9 mouse cellular contexts compared by ENCODE assay signal in the genomic region with DNA sequence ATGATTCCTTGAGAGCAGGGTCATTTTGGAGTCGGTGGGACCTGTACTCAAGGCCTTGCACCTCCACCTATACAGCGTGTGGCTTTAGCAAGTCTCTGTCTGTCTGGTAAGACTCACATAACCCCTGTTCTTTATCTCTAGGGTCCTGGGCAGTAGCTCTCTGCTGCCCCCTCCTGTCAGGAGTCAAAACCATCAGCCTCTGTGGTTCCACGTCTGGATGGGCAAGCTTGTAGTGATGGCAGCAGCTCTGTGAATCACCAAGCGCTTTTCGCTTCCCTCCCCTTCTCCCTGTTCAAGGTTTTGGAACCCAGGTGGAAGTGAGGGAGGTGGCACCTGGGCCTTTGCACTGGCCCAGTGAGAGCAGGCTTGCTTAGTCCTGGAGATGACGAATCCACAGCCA. TPM values are rescaled to one million over a fixed set of nuclear protein-coding genes. Genes with fewer than 3 reads are reported as not detected.
A peak's percentile ranks its signal among the peaks of the same experiment; 100 is the strongest.
DNase-seq lines count a peak whose midpoint lies in the region; ATAC-seq lines count a peak whose summit lies in the region.
"Had no signal": no experiment of that assay in that cellular context is flagged by ENCODE, and none has a peak within 500 bp of the region (broad histone marks: within the 10 kb centered on the region; RNA-seq: fewer than 3 reads in every experiment).

No protein-coding gene starts in this region.

- WGBS in midbrain, embryonic 10.5 days = 24% methylated on average over 6 of the region's 6 CpGs
- WGBS in midbrain, embryonic 15.5 days = 22% methylated on average over 6 of the region's 6 CpGs
- WGBS in hindbrain, embryonic 11.5 days = 33% methylated on average over 6 of the region's 6 CpGs
- WGBS in stomach, embryonic 14.5 days = 30% methylated on average over 6 of the region's 6 CpGs

- ATAC-seq in midbrain, embryonic 15.5 days (replicated peaks) = no peak
- peak; percentile 68; the same call in 1 of the 2 replicates for ATAC-seq in erythroid progenitor cell, adult 5-6 weeks (replicated peaks; ENCODE audit: low FRiP score, poor library complexity, severe bottlenecking)
- ATAC-seq in hindbrain, embryonic 11.5 days (ENCODE audit: low FRiP score) = no peak; the same call in 1 of the 2 replicates
- ATAC-seq in megakaryocyte, adult 5-6 weeks (ENCODE audit: poor library complexity, severe bottlenecking) = peak; percentile 71
- peak; percentile 14; the same call in 1 of the 2 replicates for ATAC-seq in stomach, embryonic 14.5 days (ENCODE audit: insufficient number of reproducible peaks, insufficient read depth, low FRiP score, low read depth)

- H3K4me3 ChIP-seq in midbrain, embryonic 10.5 days = no peak overlapping the region
- H3K4me3 ChIP-seq in midbrain, embryonic 15.5 days = no peak overlapping the region
- H3K4me3 ChIP-seq in hindbrain, embryonic 11.5 days (ENCODE audit: low read depth, low read length) = no peak overlapping the region
- H3K4me3 ChIP-seq in stomach, embryonic 14.5 days (ENCODE audit: low read depth, low read length) = no peak overlapping the region
- H3K4me3 ChIP-seq: erythroblast, embryonic 14.5 days had no signal

- H3K36me3 ChIP-seq in midbrain, embryonic 10.5 days = no peaks in the 10 kb centered on the region
- H3K36me3 ChIP-seq in midbrain, embryonic 15.5 days (replicated peaks) = no peaks in the 10 kb centered on the region
- H3K36me3 ChIP-seq in hindbrain, embryonic 11.5 days (ENCODE audit: control insufficient read depth, insufficient read depth, low read length) = no peaks in the 10 kb centered on the region
- H3K36me3 ChIP-seq in stomach, embryonic 14.5 days (ENCODE audit: control insufficient read depth, insufficient read depth, low read length) = no peaks in the 10 kb centered on the region

- H3K9me3 ChIP-seq in midbrain, embryonic 10.5 days (replicated peaks) = no peaks in the 10 kb centered on the region
- H3K9me3 ChIP-seq in midbrain, embryonic 15.5 days = no peaks in the 10 kb centered on the region
- no peaks in the 10 kb centered on the region for H3K9me3 ChIP-seq in hindbrain, embryonic 11.5 days (ENCODE audit: control insufficient read depth, low read length)
- no peaks in the 10 kb centered on the region for H3K9me3 ChIP-seq in stomach, embryonic 14.5 days (ENCODE audit: control insufficient read depth, low read depth, low read length)

- 0 out of 2 replicates have a peak, but pooled peaks cover 2% of the 10 kb centered on the region for H3K4me1 ChIP-seq in midbrain, embryonic 10.5 days
- no peaks in the 10 kb centered on the region for H3K4me1 ChIP-seq in midbrain, embryonic 15.5 days
- no peaks in the 10 kb centered on the region for H3K4me1 ChIP-seq in hindbrain, embryonic 11.5 days (replicated peaks; ENCODE audit: control insufficient read depth, insufficient read depth, low read length)
- H3K4me1 ChIP-seq in stomach, embryonic 14.5 days (ENCODE audit: control insufficient read depth, insufficient read depth, low read length) = no peaks in the 10 kb centered on the region

- peaks cover 44% of the 10 kb centered on the region for H3K27me3 ChIP-seq in midbrain, embryonic 10.5 days (ENCODE audit: low read depth, poor library complexity, severe bottlenecking)
- H3K27me3 ChIP-seq in midbrain, embryonic 15.5 days (replicated peaks) = peaks cover 4% of the 10 kb centered on the region; the same call in 1 of the 2 replicates
- H3K27me3 ChIP-seq in hindbrain, embryonic 11.5 days (ENCODE audit: control insufficient read depth, insufficient read depth, low read length) = no peaks in the 10 kb centered on the region; the same call in 1 of the 2 replicates
- H3K27me3 ChIP-seq in stomach, embryonic 14.5 days (ENCODE audit: control insufficient read depth, insufficient read depth, low read length) = no peaks in the 10 kb centered on the region

- no peak overlapping the region for H3K4me2 ChIP-seq in midbrain, embryonic 15.5 days
- no peak overlapping the region for H3K4me2 ChIP-seq in hindbrain, embryonic 11.5 days (replicated peaks; ENCODE audit: low read depth, low read length)
- no peak overlapping the region for H3K4me2 ChIP-seq in stomach, embryonic 14.5 days (replicated peaks; ENCODE audit: low read depth, low read length)

- DNase-seq in midbrain, embryonic 10.5 days (ENCODE audit: low spot score) = peak; percentile 75
- DNase-seq in adrenal gland, adult 2 months = peak; percentile 80
- DNase-seq in hindbrain, embryonic 11.5 days (ENCODE audit: low spot score) = peak; percentile 87
- DNase-seq in layer of hippocampus, postnatal 14 days (ENCODE audit: low spot score in 2 of 2) = peak; percentile 43 to 55

- H3K27ac ChIP-seq in midbrain, embryonic 10.5 days (replicated peaks) = no peak overlapping the region
- H3K27ac ChIP-seq in midbrain, embryonic 15.5 days = no peak overlapping the region
- H3K27ac ChIP-seq in hindbrain, embryonic 11.5 days (ENCODE audit: low read depth, low read length) = no peak overlapping the region
- no peak overlapping the region for H3K27ac ChIP-seq in stomach, embryonic 14.5 days (ENCODE audit: low read length)

- no peak overlapping the region for H3K9ac ChIP-seq in midbrain, embryonic 15.5 days
- no peak overlapping the region for H3K9ac ChIP-seq in hindbrain, embryonic 11.5 days (ENCODE audit: low read depth, low read length)
- no peak overlapping the region for H3K9ac ChIP-seq in stomach, embryonic 14.5 days (replicated peaks; ENCODE audit: low read depth, low read length)

RNA-seq across cellular contexts. Expression of gene Plin1, which starts 4.5 kb away (rescaled TPM):
- 0.04 and 0.10 TPM in 2 replicates for polyA plus RNA-seq in midbrain, embryonic 10.5 days (2016; fragmentation: Nextera tagmentation; extraction: Ambion mirVana)
- polyA plus RNA-seq in midbrain, embryonic 15.5 days (2015; fragmentation: Nextera tagmentation; extraction: Ambion mirVana) = 0.27 TPM in 1 of 2 replicates, not detected in the other
- 100 to 1,000 TPM; 564 to 869 TPM for total RNA-seq in adrenal gland, adult 2 months (2021)
- 554 and 930 TPM in 2 replicates for polyA plus RNA-seq in adrenal gland, adult 2 months (2012; rRNA removed)
- total RNA-seq in erythroid progenitor cell, adult 5-6 weeks (2015; ENCODE audit: low replicate concordance) = not detected in 2 replicates
- total RNA-seq in erythroid progenitor cell, adult 5-6 weeks (2017; ENCODE audit: low replicate concordance) = not detected in 2 replicates
- not detected in 2 replicates for polyA plus RNA-seq in hindbrain, embryonic 11.5 days (2014; fragmentation: Nextera tagmentation; extraction: Ambion mirVana)
- under 1 TPM; 0.58 to 0.83 TPM for total RNA-seq in layer of hippocampus, postnatal 14 days (2021)
- total RNA-seq in megakaryocyte, adult 5-6 weeks (2015) = not detected in 2 replicates
- total RNA-seq in megakaryocyte, adult 5-6 weeks (2017) = not detected in 2 replicates
- not detected in 2 replicates for polyA plus RNA-seq in stomach, embryonic 14.5 days (2014; fragmentation: Nextera tagmentation; extraction: Ambion mirVana)
- polyA plus RNA-seq: erythroblast, embryonic 14.5 days had no signal

RNA-seq across cellular contexts. Expression of gene Kif7, which starts 12.7 kb away (rescaled TPM):
- 5.6 and 6.0 TPM in 2 replicates for polyA plus RNA-seq in midbrain, embryonic 10.5 days (2016; fragmentation: Nextera tagmentation; extraction: Ambion mirVana)
- polyA plus RNA-seq in midbrain, embryonic 15.5 days (2015; fragmentation: Nextera tagmentation; extraction: Ambion mirVana) = 1.3 and 2.0 TPM in 2 replicates
- 1 to 10 TPM; 1.8 to 4.2 TPM for total RNA-seq in adrenal gland, adult 2 months (2021)
- polyA plus RNA-seq in adrenal gland, adult 2 months (2012; rRNA removed) = 2.9 and 4.7 TPM in 2 replicates
- total RNA-seq in erythroid progenitor cell, adult 5-6 weeks (2015; ENCODE audit: low replicate concordance) = not detected in 2 replicates
- 0.13 TPM in 1 of 2 replicates, not detected in the other for total RNA-seq in erythroid progenitor cell, adult 5-6 weeks (2017; ENCODE audit: low replicate concordance)
- 2.7 and 3.0 TPM in 2 replicates for polyA plus RNA-seq in hindbrain, embryonic 11.5 days (2014; fragmentation: Nextera tagmentation; extraction: Ambion mirVana)
- 1 to 10 TPM; 3.0 to 3.2 TPM for total RNA-seq in layer of hippocampus, postnatal 14 days (2021)
- 0.11 and 0.13 TPM in 2 replicates for total RNA-seq in megakaryocyte, adult 5-6 weeks (2015)
- total RNA-seq in megakaryocyte, adult 5-6 weeks (2017) = 0.51 TPM in 1 of 2 replicates, not detected in the other
- 4.2 and 4.4 TPM in 2 replicates for polyA plus RNA-seq in stomach, embryonic 14.5 days (2014; fragmentation: Nextera tagmentation; extraction: Ambion mirVana)

RNA-seq across cellular contexts. Expression of gene Pex11a, which starts 14.7 kb away (rescaled TPM):
- polyA plus RNA-seq in midbrain, embryonic 10.5 days (2016; fragmentation: Nextera tagmentation; extraction: Ambion mirVana) = 9.0 and 9.3 TPM in 2 replicates
- 13.5 and 15.3 TPM in 2 replicates for polyA plus RNA-seq in midbrain, embryonic 15.5 days (2015; fragmentation: Nextera tagmentation; extraction: Ambion mirVana)
- 10 to 100 TPM; 53.4 to 53.7 TPM for total RNA-seq in adrenal gland, adult 2 months (2021)
- 34.9 and 39.7 TPM in 2 replicates for polyA plus RNA-seq in adrenal gland, adult 2 months (2012; rRNA removed)
- total RNA-seq in erythroid progenitor cell, adult 5-6 weeks (2015; ENCODE audit: low replicate concordance) = 1.3 and 4.0 TPM in 2 replicates
- not detected in 2 replicates for total RNA-seq in erythroid progenitor cell, adult 5-6 weeks (2017; ENCODE audit: low replicate concordance)
- 7.6 and 8.4 TPM in 2 replicates for polyA plus RNA-seq in hindbrain, embryonic 11.5 days (2014; fragmentation: Nextera tagmentation; extraction: Ambion mirVana)
- 10 to 100 TPM; 11.0 to 14.3 TPM for total RNA-seq in layer of hippocampus, postnatal 14 days (2021)
- 0.98 and 1.3 TPM in 2 replicates for total RNA-seq in megakaryocyte, adult 5-6 weeks (2015)
- total RNA-seq in megakaryocyte, adult 5-6 weeks (2017) = 1.5 and 5.4 TPM in 2 replicates
- polyA plus RNA-seq in stomach, embryonic 14.5 days (2014; fragmentation: Nextera tagmentation; extraction: Ambion mirVana) = 11.0 and 11.5 TPM in 2 replicates
- polyA plus RNA-seq: erythroblast, embryonic 14.5 days had no signal

RNA-seq across cellular contexts. Expression of gene Wdr93, which starts 14.7 kb away (rescaled TPM):
- polyA plus RNA-seq in midbrain, embryonic 10.5 days (2016; fragmentation: Nextera tagmentation; extraction: Ambion mirVana) = 0.12 and 0.22 TPM in 2 replicates
- polyA plus RNA-seq in midbrain, embryonic 15.5 days (2015; fragmentation: Nextera tagmentation; extraction: Ambion mirVana) = 0.43 and 0.54 TPM in 2 replicates
- 1 to 10 TPM; 1.5 to 1.6 TPM for total RNA-seq in adrenal gland, adult 2 months (2021)
- 1.5 and 1.8 TPM in 2 replicates for polyA plus RNA-seq in adrenal gland, adult 2 months (2012; rRNA removed)
- total RNA-seq in erythroid progenitor cell, adult 5-6 weeks (2015; ENCODE audit: low replicate concordance) = not detected in 2 replicates
- total RNA-seq in erythroid progenitor cell, adult 5-6 weeks (2017; ENCODE audit: low replicate concordance) = not detected in 2 replicates
- 0.19 and 0.60 TPM in 2 replicates for polyA plus RNA-seq in hindbrain, embryonic 11.5 days (2014; fragmentation: Nextera tagmentation; extraction: Ambion mirVana)
- total RNA-seq in layer of hippocampus, postnatal 14 days (2021) = under 1 TPM; 0.17 to 0.60 TPM
- total RNA-seq in megakaryocyte, adult 5-6 weeks (2015) = not detected in 2 replicates
- not detected in 2 replicates for total RNA-seq in megakaryocyte, adult 5-6 weeks (2017)
- 0.14 and 0.50 TPM in 2 replicates for polyA plus RNA-seq in stomach, embryonic 14.5 days (2014; fragmentation: Nextera tagmentation; extraction: Ambion mirVana)
- polyA plus RNA-seq: erythroblast, embryonic 14.5 days had no signal

Comparison
In these comparisons a context has a peak if more than half of its experiments do, and no peak if none do; other contexts are left out.
1. ATAC-seq: peak in erythroid progenitor cell, adult 5-6 weeks (single experiment), megakaryocyte, adult 5-6 weeks (single experiment) and stomach, embryonic 14.5 days (single experiment); none in midbrain, embryonic 15.5 days (single experiment) and hindbrain, embryonic 11.5 days (single experiment).
2. RNA of gene Plin1, which starts 4.5 kb away (polyA plus RNA-seq): 554 to 930 TPM in adrenal gland, adult 2 months; 0.27 TPM in midbrain, embryonic 15.5 days, 0.04 to 0.10 TPM in midbrain, embryonic 10.5 days, not detected in hindbrain, embryonic 11.5 days and not detected in stomach, embryonic 14.5 days; every median in the first group is over 100 times any median in the second.
3. Peak in every context shown above with its lines, with median percentiles within 50 percentile points of each other: DNase-seq.